Mouse (Mus musculus): ENCODE data around the gene Cdc42se2. TPM values are rescaled to one million over a fixed set of nuclear protein-coding genes. Genes with fewer than 3 reads are reported as not detected.

The Cdc42se2 gene
- polyA plus RNA-seq, 1 experiment from 2014 or later: 72.1 TPM

DNA sequence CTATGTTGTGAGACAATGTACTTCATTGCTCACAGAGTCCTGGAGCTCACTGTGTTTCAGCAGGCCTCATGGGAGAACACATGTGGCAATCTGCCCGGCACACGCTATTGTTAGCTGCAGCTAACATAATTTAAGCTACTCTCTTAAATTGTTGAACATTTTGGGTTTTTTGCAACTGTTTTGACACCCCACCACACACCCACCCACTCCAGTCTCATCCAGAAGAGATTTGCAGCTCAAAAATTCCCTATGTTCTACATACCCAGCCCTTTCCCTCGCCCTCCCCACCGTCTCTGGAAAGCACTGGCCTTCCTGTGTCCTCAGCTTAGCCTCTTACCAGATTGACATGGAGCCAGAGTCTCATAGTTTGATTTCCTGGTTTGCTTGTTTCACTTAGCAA, 17.7 kb upstream of the Cdc42se2 start:
- WGBS: 75% methylated on average over 4 of the region's 4 CpGs

DNA sequence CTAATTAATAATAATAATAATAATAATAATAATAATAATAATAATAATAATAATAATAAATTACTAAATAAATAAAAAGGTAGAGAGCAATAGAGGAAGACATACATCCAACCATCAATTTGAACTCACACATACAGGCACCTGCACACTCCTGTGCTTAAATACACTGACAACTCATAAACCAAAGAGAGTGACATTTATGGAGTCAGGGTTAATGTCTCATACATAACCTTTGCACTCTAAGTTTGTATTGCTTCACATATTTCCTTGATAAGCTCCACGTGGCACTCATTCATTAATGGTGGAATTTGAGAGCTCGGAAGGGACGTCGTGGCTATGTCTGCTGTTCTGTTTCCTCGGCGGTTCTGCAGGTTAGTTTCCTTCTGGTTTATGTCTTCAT, 15.1 kb upstream of the Cdc42se2 start:
- Histone ChIP-seq H3K9ac (ENCODE audit: low read depth, low read length) (no peak overlapping the region), H3K4me1 (ENCODE audit: control insufficient read depth, insufficient read depth, low read length) (no peaks in the 10 kb centered on the region), H3K4me3 (ENCODE audit: low read depth, low read length) (no peak overlapping the region), H3K9me3 (ENCODE audit: control insufficient read depth, low read length) (0 out of 2 replicates have a peak, but pooled peaks cover 3% of the 10 kb centered on the region), H3K27ac (replicated peaks; ENCODE audit: low read depth, low read length) (no peak overlapping the region), H3K27me3 (replicated peaks; ENCODE audit: control insufficient read depth, insufficient read depth, low read length) (no peaks in the 10 kb centered on the region), H3K4me2 (ENCODE audit: low read depth, low read length) (no peak overlapping the region), H3K36me3 (ENCODE audit: control insufficient read depth, insufficient read depth, low read length) (no peaks in the 10 kb centered on the region)
- no peak for DNase-seq (ENCODE audit: low spot score)
- no peak for ATAC-seq (ENCODE audit: low read depth)
- 58% methylated on average over 6 of the region's 6 CpGs for WGBS

More for the DNA sequence above, 17.7 kb upstream of the Cdc42se2 start:
- peak; percentile 30 for DNase-seq (ENCODE audit: low spot score)
- Histone ChIP-seq H3K4me3 (ENCODE audit: low read depth, low read length) (no peak overlapping the region), H3K27me3 (replicated peaks; ENCODE audit: control insufficient read depth, insufficient read depth, low read length) (no peaks in the 10 kb centered on the region), H3K36me3 (ENCODE audit: control insufficient read depth, insufficient read depth, low read length) (no peaks in the 10 kb centered on the region), H3K4me1 (ENCODE audit: control insufficient read depth, insufficient read depth, low read length) (no peaks in the 10 kb centered on the region), H3K27ac (replicated peaks; ENCODE audit: low read depth, low read length) (no peak overlapping the region), H3K9me3 (ENCODE audit: control insufficient read depth, low read length) (0 out of 2 replicates have a peak, but pooled peaks cover 3% of the 10 kb centered on the region), H3K9ac (ENCODE audit: low read depth, low read length) (no peak overlapping the region), H3K4me2 (ENCODE audit: low read depth, low read length) (no peak overlapping the region)
- ATAC-seq (ENCODE audit: low read depth): no peak

GRCm38 (mm10) chr11:54801791-54802558, 14.5 kb upstream of the Cdc42se2 start:
- Histone ChIP-seq H3K9me3 (ENCODE audit: control insufficient read depth, low read length) (0 out of 2 replicates have a peak, but pooled peaks cover 3% of the 10 kb centered on the region), H3K4me3 (ENCODE audit: low read depth, low read length) (no peak overlapping the region), H3K27ac (replicated peaks; ENCODE audit: low read depth, low read length) (no peak overlapping the region), H3K4me2 (ENCODE audit: low read depth, low read length) (no peak overlapping the region), H3K9ac (ENCODE audit: low read depth, low read length) (no peak overlapping the region), H3K27me3 (replicated peaks; ENCODE audit: control insufficient read depth, insufficient read depth, low read length) (no peaks in the 10 kb centered on the region), H3K4me1 (ENCODE audit: control insufficient read depth, insufficient read depth, low read length) (no peaks in the 10 kb centered on the region), H3K36me3 (ENCODE audit: control insufficient read depth, insufficient read depth, low read length) (no peaks in the 10 kb centered on the region)
- DNase-seq (ENCODE audit: low spot score) (peak; percentile 29), ATAC-seq (ENCODE audit: low read depth) (no peak)
- WGBS: 82% methylated on average over 6 of the region's 6 CpGs

- H3K36me3 ChIP-seq (ENCODE audit: control insufficient read depth, insufficient read depth, low read length): no peaks in the 10 kb centered on the region
- ATAC-seq (ENCODE audit: low read depth) (no peak), DNase-seq (ENCODE audit: low spot score) (no peak)
- H3K4me1 ChIP-seq (ENCODE audit: control insufficient read depth, insufficient read depth, low read length): no peaks in the 10 kb centered on the region
- no peak overlapping the region for H3K4me3 ChIP-seq (ENCODE audit: low read depth, low read length)
- H3K27me3 ChIP-seq (replicated peaks; ENCODE audit: control insufficient read depth, insufficient read depth, low read length): no peaks in the 10 kb centered on the region
- H3K27ac ChIP-seq (replicated peaks; ENCODE audit: low read depth, low read length): no peak overlapping the region
- H3K9ac ChIP-seq (ENCODE audit: low read depth, low read length): no peak overlapping the region
- H3K4me2 ChIP-seq (ENCODE audit: low read depth, low read length): no peak overlapping the region
- no peaks in the 10 kb centered on the region for H3K9me3 ChIP-seq (ENCODE audit: control insufficient read depth, low read length)
- 85% methylated on average over 11 of the region's 11 CpGs for WGBS
Observed at GRCm38 (mm10) chr11:54796551-54796950, 9.1 kb upstream of the Cdc42se2 start.

DNA sequence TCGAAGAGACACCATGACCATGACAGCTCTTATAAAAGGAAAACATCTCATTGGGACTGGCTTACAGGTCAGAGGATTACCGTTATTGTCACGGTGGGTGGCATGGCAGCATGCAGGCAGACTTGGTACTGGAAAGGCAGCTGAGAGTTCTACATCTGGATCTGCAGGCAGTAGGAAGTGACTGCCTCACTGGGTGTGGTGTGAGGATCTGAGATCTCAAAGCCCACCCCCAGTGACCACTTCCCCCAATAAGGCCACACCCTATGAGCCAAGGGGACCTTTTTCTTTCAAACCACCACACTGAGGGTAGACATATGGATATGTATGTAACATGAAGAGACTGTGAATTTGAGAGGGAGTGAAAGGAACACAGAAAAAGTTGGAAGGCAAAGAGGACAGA, 7.2 kb upstream of the Cdc42se2 start:
- H3K4me3 ChIP-seq (ENCODE audit: low read depth, low read length): no peak overlapping the region
- no peaks in the 10 kb centered on the region for H3K9me3 ChIP-seq (ENCODE audit: control insufficient read depth, low read length)
- no peak overlapping the region for H3K4me2 ChIP-seq (ENCODE audit: low read depth, low read length)
- no peaks in the 10 kb centered on the region for H3K27me3 ChIP-seq (replicated peaks; ENCODE audit: control insufficient read depth, insufficient read depth, low read length)
- no peak for DNase-seq (ENCODE audit: low spot score)
- no peak overlapping the region for H3K9ac ChIP-seq (ENCODE audit: low read depth, low read length)
- no peaks in the 10 kb centered on the region for H3K36me3 ChIP-seq (ENCODE audit: control insufficient read depth, insufficient read depth, low read length)
- H3K27ac ChIP-seq (replicated peaks; ENCODE audit: low read depth, low read length): no peak overlapping the region
- H3K4me1 ChIP-seq (ENCODE audit: control insufficient read depth, insufficient read depth, low read length): no peaks in the 10 kb centered on the region
- no peak for ATAC-seq (ENCODE audit: low read depth)
- WGBS: 83% methylated on average over 3 of the region's 3 CpGs

DNA sequence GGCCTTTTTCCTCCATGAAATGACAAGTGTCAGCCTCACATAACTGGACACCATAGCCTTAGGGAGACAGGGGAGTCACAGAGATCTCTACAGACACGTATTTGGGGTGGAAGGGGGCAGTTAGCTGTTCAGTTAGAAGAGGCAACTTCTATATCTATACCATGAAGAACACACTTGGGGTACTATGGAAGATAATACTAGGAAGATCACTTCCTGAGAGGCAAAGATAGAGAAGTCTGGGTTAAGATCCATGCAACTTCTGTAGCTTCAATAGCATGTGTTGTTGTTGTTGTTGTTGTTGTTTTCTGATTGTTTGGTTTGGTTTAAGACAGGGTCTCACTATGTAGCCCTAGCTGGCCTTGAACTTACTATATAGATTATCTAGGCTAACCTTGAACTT, 5.7 kb upstream of the Cdc42se2 start:
- 67% methylated on average over 1 of the region's 1 CpGs for WGBS
- no peaks in the 10 kb centered on the region for H3K4me1 ChIP-seq (ENCODE audit: control insufficient read depth, insufficient read depth, low read length)
- H3K9ac ChIP-seq (ENCODE audit: low read depth, low read length): no peak overlapping the region
- DNase-seq (ENCODE audit: low spot score) (no peak), ATAC-seq (ENCODE audit: low read depth) (no peak)
- no peaks in the 10 kb centered on the region for H3K36me3 ChIP-seq (ENCODE audit: control insufficient read depth, insufficient read depth, low read length)
- H3K9me3 ChIP-seq (ENCODE audit: control insufficient read depth, low read length): no peaks in the 10 kb centered on the region
- no peak overlapping the region for H3K27ac ChIP-seq (replicated peaks; ENCODE audit: low read depth, low read length)
- no peaks in the 10 kb centered on the region for H3K27me3 ChIP-seq (replicated peaks; ENCODE audit: control insufficient read depth, insufficient read depth, low read length)
- no peak overlapping the region for H3K4me2 ChIP-seq (ENCODE audit: low read depth, low read length)
- H3K4me3 ChIP-seq (ENCODE audit: low read depth, low read length): no peak overlapping the region

DNA sequence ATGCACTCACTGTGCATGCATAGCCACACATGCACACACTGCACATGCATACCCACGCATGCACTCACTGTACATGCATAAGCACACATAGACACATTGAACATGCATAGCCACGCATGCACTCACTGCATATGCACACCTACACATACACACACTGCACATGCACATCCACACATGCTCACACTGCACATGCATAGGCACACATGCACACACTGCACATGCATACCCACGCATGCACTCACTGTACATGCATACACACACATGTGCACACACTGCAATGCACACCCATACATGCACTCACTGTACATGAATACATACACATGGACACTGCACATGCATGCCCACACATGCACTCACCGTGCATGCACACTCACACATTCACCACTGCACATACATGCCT, 4.0 kb upstream of the Cdc42se2 start:
- Histone ChIP-seq H3K27me3 (replicated peaks; ENCODE audit: control insufficient read depth, insufficient read depth, low read length) (no peaks in the 10 kb centered on the region), H3K4me3 (ENCODE audit: low read depth, low read length) (no peak overlapping the region), H3K27ac (replicated peaks; ENCODE audit: low read depth, low read length) (no peak overlapping the region), H3K4me1 (ENCODE audit: control insufficient read depth, insufficient read depth, low read length) (peaks cover under 1% of the 10 kb centered on the region; the same call in 1 of the 2 replicates), H3K9me3 (ENCODE audit: control insufficient read depth, low read length) (no peaks in the 10 kb centered on the region), H3K36me3 (ENCODE audit: control insufficient read depth, insufficient read depth, low read length) (no peaks in the 10 kb centered on the region), H3K4me2 (ENCODE audit: low read depth, low read length) (no peak overlapping the region), H3K9ac (ENCODE audit: low read depth, low read length) (no peak overlapping the region)
- no peak for DNase-seq (ENCODE audit: low spot score)
- 93% methylated on average over 4 of the region's 4 CpGs for WGBS
- ATAC-seq (ENCODE audit: low read depth): no peak

GRCm38 (mm10) chr11:54786858-54787487, 502 bp downstream of the Cdc42se2 start:
- WGBS: 1% methylated on average over 19 of the region's 54 CpGs
- peaks cover 7% of the 10 kb centered on the region for H3K4me1 ChIP-seq (ENCODE audit: control insufficient read depth, insufficient read depth, low read length)
- DNase-seq (ENCODE audit: low spot score) (peak; percentile 77), ATAC-seq (ENCODE audit: low read depth) (peak; percentile 83)
- H3K36me3 ChIP-seq (ENCODE audit: control insufficient read depth, insufficient read depth, low read length): no peaks in the 10 kb centered on the region
- H3K4me3 ChIP-seq (ENCODE audit: low read depth, low read length): peak overlapping the region; percentile 90
- no peaks in the 10 kb centered on the region for H3K27me3 ChIP-seq (replicated peaks; ENCODE audit: control insufficient read depth, insufficient read depth, low read length)
- peak overlapping the region; percentile 68 for H3K4me2 ChIP-seq (ENCODE audit: low read depth, low read length)
- no peaks in the 10 kb centered on the region for H3K9me3 ChIP-seq (ENCODE audit: control insufficient read depth, low read length)
- peak overlapping the region; percentile 94 for H3K9ac ChIP-seq (ENCODE audit: low read depth, low read length)
- peak overlapping the region; percentile 99 for H3K27ac ChIP-seq (replicated peaks; ENCODE audit: low read depth, low read length)

Data from embryonic facial prominence, embryonic 14.5 days (tissue).